Mouse (Mus musculus) testis, adult 2 months (tissue): ENCODE measurements around the gene Hoxb6. TPM values are rescaled to one million over a fixed set of nuclear protein-coding genes. Genes with fewer than 3 reads are reported as not detected.
A peak's percentile ranks its signal among the peaks of the same experiment; 100 is the strongest.

ENCODE experiments used
- H3K27ac ChIP-seq: fragments of 200-500 bp; 2 replicates; pipeline ENCODE4 v1.5.1; 2012; ENCODE audit warnings: low read depth, low read length; ENCODE audit not compliant: control insufficient read depth, insufficient read depth
- H3K27me3 ChIP-seq: fragments of 200-500 bp; 2 replicates; pipeline ENCODE4 v1.6.1; 2012; ENCODE audit warnings: mild to moderate bottlenecking, low read length, moderate library complexity; ENCODE audit not compliant: control insufficient read depth, insufficient read depth
- H3K36me3 ChIP-seq: fragments of 200-500 bp; 2 replicates; pipeline ENCODE4 v1.6.1; 2012; ENCODE audit warnings: mild to moderate bottlenecking, low read length; ENCODE audit not compliant: control insufficient read depth, insufficient read depth
- H3K4me1 ChIP-seq: fragments of 200-500 bp; 2 replicates; pipeline ENCODE4 v1.6.1; 2012; ENCODE audit warnings: low read length; ENCODE audit not compliant: control insufficient read depth, insufficient read depth
- H3K4me3 ChIP-seq: fragments of 200-500 bp; 2 replicates; pipeline ENCODE4 v1.5.1; 2012; ENCODE audit warnings: low read depth, mild to moderate bottlenecking, low read length, moderate library complexity, mixed read lengths; ENCODE audit not compliant: control insufficient read depth
- CTCF ChIP-seq: fragments of 200-500 bp; IDR thresholded peaks from 2 replicates; pipeline ENCODE4 v1.5.1; 2012; ENCODE audit warnings: low read depth, mild to moderate bottlenecking, inconsistent platforms, low read length, moderate library complexity; ENCODE audit not compliant: control insufficient read depth, insufficient read depth, insufficient replicate concordance
- POLR2A ChIP-seq: fragments of 200-500 bp; IDR thresholded peaks from 2 replicates; pipeline ENCODE4 v1.6.1; 2012; ENCODE audit warnings: low read depth, mild to moderate bottlenecking, inconsistent platforms, low read length, moderate library complexity; ENCODE audit not compliant: control insufficient read depth
- polyA plus RNA-seq: library from polyadenylated mRNA; depleted of rRNA; stranded (reverse); fragments of >200 nt; gene quantifications from 2 replicates; pipeline ENCODE4 v1.2.3, GENCODE M21; 2012

Hoxb6 gene
- polyA plus RNA-seq, 1 experiment, result 0.15 TPM

- H3K4me1 ChIP-seq, result peaks cover 9% of the 10 kb centered on the region
- H3K4me3 ChIP-seq, result no peak overlapping the region
- peaks cover 12% of the 10 kb centered on the region for H3K27me3 ChIP-seq
- H3K27ac ChIP-seq, result no peak overlapping the region
- H3K36me3 ChIP-seq, result no peaks in the 10 kb centered on the region
- no peak for TF ChIP-seq POLR2A
Measured at GRCm38 (mm10) chr11:96313806-96314428, 21.6 kb downstream of the Hoxb6 start.

- Histone ChIP-seq H3K4me1 (peaks cover 5% of the 10 kb centered on the region), H3K27ac (no peak overlapping the region), H3K36me3 (no peaks in the 10 kb centered on the region), H3K4me3 (no peak overlapping the region), H3K27me3 (peaks cover 12% of the 10 kb centered on the region)
- TF ChIP-seq POLR2A, result no peak
- TF ChIP-seq CTCF, result no peak
Measured at GRCm38 (mm10) chr11:96314671-96315343, 22.5 kb downstream of the Hoxb6 start.

DNA sequence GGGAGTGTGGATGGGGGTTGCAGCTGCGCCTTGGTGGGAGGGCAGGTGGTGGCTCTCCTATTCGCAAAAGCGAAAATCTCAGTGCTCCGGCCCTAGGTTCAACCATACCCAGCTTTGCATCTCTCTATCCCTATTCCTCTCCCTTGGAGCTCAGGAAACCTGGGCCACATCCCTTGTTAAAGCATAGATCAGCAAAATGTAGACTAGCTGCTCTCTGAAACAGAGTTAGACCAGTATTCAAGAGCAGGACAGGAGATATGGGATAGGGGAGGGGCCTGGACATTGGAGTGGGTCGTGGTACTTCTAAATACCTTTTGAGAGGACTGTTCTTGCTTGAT, 23.0 kb downstream of the Hoxb6 start:
- TF ChIP-seq POLR2A (no peak), CTCF (no peak)
- Histone ChIP-seq H3K36me3 (no peaks in the 10 kb centered on the region), H3K4me1 (peaks cover 9% of the 10 kb centered on the region), H3K4me3 (no peak overlapping the region), H3K27me3 (peaks cover 12% of the 10 kb centered on the region), H3K27ac (no peak overlapping the region)

DNA sequence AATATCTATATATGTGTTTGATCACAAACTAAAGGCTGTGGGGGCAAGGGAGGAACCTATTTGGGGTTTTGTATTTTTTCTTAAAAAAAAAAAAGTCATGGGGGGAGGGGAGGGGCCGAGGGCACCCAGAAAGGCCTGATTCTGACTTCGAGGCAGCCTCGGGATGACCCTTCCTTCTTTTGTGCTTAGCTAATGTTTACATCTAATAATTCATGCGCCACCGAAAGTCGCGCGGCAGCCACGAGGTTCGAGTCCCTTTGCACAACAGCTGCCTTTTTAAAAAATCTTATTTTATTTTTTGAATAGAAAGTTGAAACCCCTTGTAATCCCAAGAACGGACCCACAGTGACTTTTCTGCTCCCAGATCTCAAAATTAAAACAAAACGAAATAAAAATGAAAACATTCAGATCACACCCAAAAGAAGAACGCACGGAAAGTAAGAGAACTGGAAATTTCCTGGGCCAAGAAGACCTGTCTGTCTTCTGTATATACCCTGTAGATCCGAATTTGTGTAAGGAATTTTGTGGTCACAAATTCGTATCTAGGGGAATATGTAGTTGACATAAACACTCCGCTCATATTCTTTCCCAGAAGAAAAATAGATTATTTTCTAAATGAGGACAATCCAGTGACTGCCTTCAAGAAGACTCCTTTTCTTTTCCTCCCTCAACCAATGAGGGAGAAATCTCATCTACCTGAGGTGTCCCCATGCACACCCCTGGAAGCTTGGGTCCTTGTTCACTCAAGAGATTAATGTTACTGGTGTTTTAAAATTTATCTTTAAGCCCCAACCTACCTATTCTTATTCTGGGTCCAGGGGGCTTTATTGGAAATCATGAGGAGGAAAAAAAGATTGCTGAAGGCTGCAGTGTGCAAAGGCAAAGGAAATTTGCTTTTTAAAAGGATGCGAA, 24.7 kb downstream of the Hoxb6 start:
- H3K4me1 ChIP-seq, result peaks cover 7% of the 10 kb centered on the region
- H3K27ac ChIP-seq, result no peak overlapping the region
- no peak overlapping the region for H3K4me3 ChIP-seq

GRCm38 (mm10) chr11:96317608-96318367, 25.5 kb downstream of the Hoxb6 start, which contains the start of gene Hoxb4:
Gene Hoxb4 (plus strand): TSS chr11:96318267.
- Histone ChIP-seq H3K27me3 (peaks cover 13% of the 10 kb centered on the region; the same call in 1 of the 2 replicates), H3K27ac (no peak within 1 kb of the TSS)
- TF ChIP-seq CTCF (no peak), POLR2A (no peak)

More for the DNA sequence above, 24.7 kb downstream of the Hoxb6 start:
- H3K27me3 ChIP-seq, result peaks cover 13% of the 10 kb centered on the region; the same call in 1 of the 2 replicates
- no peaks in the 10 kb centered on the region for H3K36me3 ChIP-seq
- TF ChIP-seq CTCF, result no peak
- TF ChIP-seq POLR2A, result no peak

DNA sequence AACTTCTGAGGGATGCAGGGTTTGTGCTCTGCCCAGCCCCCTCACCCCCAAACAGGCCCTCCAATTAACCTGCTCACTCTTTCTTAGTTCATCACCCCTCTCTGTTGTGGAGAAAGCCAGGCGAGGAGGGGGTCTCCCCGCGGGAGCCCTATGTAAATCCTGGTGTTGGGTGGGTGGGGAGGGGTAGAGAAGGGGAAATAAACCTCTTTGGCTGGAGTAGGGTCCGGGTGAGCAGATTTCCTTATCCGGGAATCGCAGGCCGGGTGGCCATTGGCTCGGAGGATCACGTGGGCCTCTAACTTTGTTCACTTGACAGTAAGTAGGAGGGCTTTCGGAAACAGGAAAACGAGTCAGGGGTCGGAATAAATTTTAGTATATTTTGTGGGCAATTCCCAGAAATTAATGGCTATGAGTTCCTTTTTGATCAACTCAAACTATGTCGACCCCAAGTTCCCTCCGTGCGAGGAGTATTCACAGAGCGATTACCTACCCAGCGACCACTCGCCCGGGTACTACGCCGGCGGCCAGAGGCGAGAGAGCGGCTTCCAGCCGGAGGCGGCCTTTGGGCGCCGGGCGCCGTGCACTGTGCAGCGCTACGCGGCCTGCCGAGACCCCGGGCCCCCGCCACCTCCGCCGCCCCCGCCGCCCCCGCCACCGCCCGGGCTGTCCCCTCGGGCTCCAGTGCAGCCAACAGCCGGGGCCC, 26.2 kb downstream of the Hoxb6 start:
- Histone ChIP-seq H3K27ac (no peak overlapping the region), H3K36me3 (no peaks in the 10 kb centered on the region), H3K27me3 (peaks cover 13% of the 10 kb centered on the region; the same call in 1 of the 2 replicates), H3K4me3 (peak overlapping the region; percentile 34), H3K4me1 (peaks cover 7% of the 10 kb centered on the region)
- TF ChIP-seq POLR2A (no peak), CTCF (no peak)

More at GRCm38 (mm10) chr11:96317608-96318367, 25.5 kb downstream of the Hoxb6 start, which contains the start of gene Hoxb4:
- Histone ChIP-seq H3K4me3 (peak within 1 kb of the TSS; percentile 34), H3K36me3 (no peaks in the 10 kb centered on the region), H3K4me1 (peaks cover 7% of the 10 kb centered on the region)
